Mouse (Mus musculus): Measurements from ENCODE around the gene Gstz1.

DNA sequence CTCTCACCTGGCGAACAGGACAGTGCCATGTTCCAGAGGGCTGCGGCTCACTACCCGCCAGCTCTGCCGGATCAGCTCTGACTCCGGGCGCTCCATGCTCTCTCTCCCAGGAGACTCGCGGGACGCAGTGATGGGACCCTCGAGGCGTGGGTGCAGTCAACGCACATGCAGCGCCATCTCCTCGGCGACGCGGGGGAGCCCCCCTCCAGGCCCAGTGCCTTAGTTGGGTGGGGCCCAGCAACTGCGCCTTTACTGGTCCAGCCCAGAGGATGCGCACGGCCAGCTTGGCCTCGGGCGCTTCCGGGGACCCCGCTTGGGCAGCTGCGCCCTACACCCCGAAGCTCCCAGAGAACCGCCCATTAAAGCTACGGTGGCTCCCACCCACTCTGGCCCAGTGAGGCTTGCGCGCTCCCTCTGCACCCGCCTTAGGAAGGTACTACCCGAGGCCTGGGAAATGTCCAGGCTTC is 44.8 kb upstream of the Gstz1 start, which contains the start of gene Ngb:
- no peak for TF ChIP-seq CEBPB (IDR thresholded peaks at IDR 0.05; ENCODE audit: insufficient read depth, poor library complexity, severe bottlenecking)
- TF ChIP-seq MAX (IDR thresholded peaks at IDR 0.05; ENCODE audit: low read depth): no peak
- no peak for TF ChIP-seq POLR2A (IDR thresholded peaks at IDR 0.05; ENCODE audit: insufficient read length, low read depth)
- no peak for TF ChIP-seq MYOD1 (IDR thresholded peaks at IDR 0.05; ENCODE audit: control insufficient read depth in 1 of 3, insufficient read length in 2 of 3, low read depth in 2 of 3)
- no peak for TF ChIP-seq USF1 (IDR thresholded peaks at IDR 0.05; ENCODE audit: low read depth)
- TF ChIP-seq TCF12 (IDR thresholded peaks at IDR 0.05; ENCODE audit: insufficient read depth, poor library complexity, severe bottlenecking): no peak
- TF ChIP-seq POLR2AphosphoS2 (IDR thresholded peaks at IDR 0.05; ENCODE audit: insufficient read length, low read depth): no peak
- TF ChIP-seq REST (IDR thresholded peaks at IDR 0.05; ENCODE audit: insufficient read depth, insufficient read length): no peak
- TF ChIP-seq E2F4 (IDR thresholded peaks at IDR 0.05; ENCODE audit: insufficient read depth): no peak
- no peak for TF ChIP-seq MYOG (IDR thresholded peaks at IDR 0.05; ENCODE audit: control insufficient read depth in 1 of 3, insufficient read depth in 1 of 3, insufficient read length in 2 of 3, low read depth in 2 of 3)
- TF ChIP-seq SRF (IDR thresholded peaks at IDR 0.05; ENCODE audit: control insufficient read depth, insufficient read length, low read depth): no peak

All from myocyte (in vitro differentiated cells).